Mouse (Mus musculus): ENCODE results near the gene Map3k5.
A peak's percentile ranks its signal among the peaks of the same experiment; 100 is the strongest.

The Map3k5 gene

GRCm38 (mm10) chr10:20056859-20057644 lies 122.8 kb downstream of the Map3k5 start:
- DNase-seq (ENCODE audit: low read depth, low spot score): no peak

GRCm38 (mm10) chr10:20058031-20058430 lies 123.8 kb downstream of the Map3k5 start:
- DNase-seq (ENCODE audit: low read depth, low spot score): no peak

GRCm38 (mm10) chr10:20058841-20059240 lies 124.6 kb downstream of the Map3k5 start:
- DNase-seq (ENCODE audit: low read depth, low spot score): no peak

- peak; percentile 65 for DNase-seq (ENCODE audit: low read depth, low spot score)
Measured at GRCm38 (mm10) chr10:20060320-20060970, 126.2 kb downstream of the Map3k5 start.

- DNase-seq (ENCODE audit: low read depth, low spot score): no peak
Measured at GRCm38 (mm10) chr10:20064556-20065207, 130.4 kb downstream of the Map3k5 start.

GRCm38 (mm10) chr10:20066069-20066665 lies 131.9 kb downstream of the Map3k5 start:
- peak; percentile 58 for DNase-seq (ENCODE audit: low read depth, low spot score)

GRCm38 (mm10) chr10:20069771-20070460 lies 135.6 kb downstream of the Map3k5 start:
- no peak for DNase-seq (ENCODE audit: low read depth, low spot score)

GRCm38 (mm10) chr10:20070576-20071109 lies 136.4 kb downstream of the Map3k5 start:
- DNase-seq (ENCODE audit: low read depth, low spot score): no peak

- peak; percentile 54 for DNase-seq (ENCODE audit: low read depth, low spot score)
Measured at GRCm38 (mm10) chr10:20071716-20072115, 137.4 kb downstream of the Map3k5 start.

GRCm38 (mm10) chr10:20073236-20073893 lies 139.1 kb downstream of the Map3k5 start:
- DNase-seq (ENCODE audit: low read depth, low spot score): peak; percentile 88

- peak; percentile 15 for DNase-seq (ENCODE audit: low read depth, low spot score)
Measured at GRCm38 (mm10) chr10:20076541-20077469, 142.5 kb downstream of the Map3k5 start.

- DNase-seq (ENCODE audit: low read depth, low spot score): no peak
Measured at GRCm38 (mm10) chr10:20078350-20078749, 144.1 kb downstream of the Map3k5 start.

- DNase-seq (ENCODE audit: low read depth, low spot score): no peak
Measured at GRCm38 (mm10) chr10:20087841-20088240, 153.6 kb downstream of the Map3k5 start.

GRCm38 (mm10) chr10:20089026-20089425 lies 154.8 kb downstream of the Map3k5 start:
- peak; percentile 27 for DNase-seq (ENCODE audit: low read depth, low spot score)

- no peak for DNase-seq (ENCODE audit: low read depth, low spot score)
Measured at GRCm38 (mm10) chr10:20090171-20090570, 155.9 kb downstream of the Map3k5 start.

GRCm38 (mm10) chr10:20091416-20091815 lies 157.1 kb downstream of the Map3k5 start:
- no peak for DNase-seq (ENCODE audit: low read depth, low spot score)

GRCm38 (mm10) chr10:20092371-20092770 lies 158.1 kb downstream of the Map3k5 start:
- DNase-seq (ENCODE audit: low read depth, low spot score): no peak

- no peak for DNase-seq (ENCODE audit: low read depth, low spot score)
Measured at GRCm38 (mm10) chr10:20101456-20101855, 167.2 kb downstream of the Map3k5 start.

GRCm38 (mm10) chr10:20104271-20104931 lies 170.1 kb downstream of the Map3k5 start:
- peak; percentile 96 for DNase-seq (ENCODE audit: low read depth, low spot score)

All from brain, adult 2 months (tissue).